Mouse (Mus musculus) T-helper 17 cell (primary cell): Measurements from ENCODE around the gene Slc25a17.

Experiments
- in situ Hi-C, 2 experiments: fragments of 300-600 bp; cut with MboI, MseI; formaldehyde crosslinking; loops; 1 replicate in 1 of 2; 2 replicates in 1 of 2; pipeline ENCODE4 v1.15.1; 2025; ENCODE audit warnings: high pct_unique_total_duplicates in 2 of 2

The Slc25a17 gene

GRCm38 (mm10) chr15:81360345-81361021 lies at the start of gene Slc25a17:
TSS of gene Slc25a17 (minus strand) at chr15:81360812.
- in situ Hi-C loops: loop anchor here in 1 of 2 experiments (10.0 kb wide), 1 partner anchor 274 kb away; no protein-coding TSS in a partner anchor

DNA sequence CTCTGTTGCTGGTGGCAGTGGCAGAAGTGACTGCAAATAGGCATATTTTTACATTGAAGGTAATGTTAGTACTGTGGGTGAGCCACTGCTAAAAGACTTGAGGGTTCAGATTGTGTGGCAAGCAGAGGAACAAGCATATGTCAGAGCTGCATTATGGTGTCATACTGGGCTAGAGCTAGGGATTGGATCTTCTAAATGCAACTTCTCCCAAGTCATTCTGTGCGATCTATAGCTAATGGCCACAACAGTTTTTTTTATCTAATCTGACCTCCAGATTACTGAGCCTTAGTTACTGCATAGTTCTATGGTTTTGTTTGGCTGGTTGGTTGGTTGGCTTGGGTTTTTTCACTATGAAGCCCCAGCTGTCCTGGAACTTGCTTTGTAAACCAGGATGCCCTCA lies 47.6 kb upstream of the Slc25a17 start, which contains the start of gene Dnajb7:
Gene Dnajb7, minus strand, starts transcription at position 101 of the 400 bp plus-strand sequence.
- in situ Hi-C loops: no loop called here

- in situ Hi-C loops: no loop called here
Observed at GRCm38 (mm10) chr15:81405008-81405407, 44.4 kb upstream of the Slc25a17 start.

DNA sequence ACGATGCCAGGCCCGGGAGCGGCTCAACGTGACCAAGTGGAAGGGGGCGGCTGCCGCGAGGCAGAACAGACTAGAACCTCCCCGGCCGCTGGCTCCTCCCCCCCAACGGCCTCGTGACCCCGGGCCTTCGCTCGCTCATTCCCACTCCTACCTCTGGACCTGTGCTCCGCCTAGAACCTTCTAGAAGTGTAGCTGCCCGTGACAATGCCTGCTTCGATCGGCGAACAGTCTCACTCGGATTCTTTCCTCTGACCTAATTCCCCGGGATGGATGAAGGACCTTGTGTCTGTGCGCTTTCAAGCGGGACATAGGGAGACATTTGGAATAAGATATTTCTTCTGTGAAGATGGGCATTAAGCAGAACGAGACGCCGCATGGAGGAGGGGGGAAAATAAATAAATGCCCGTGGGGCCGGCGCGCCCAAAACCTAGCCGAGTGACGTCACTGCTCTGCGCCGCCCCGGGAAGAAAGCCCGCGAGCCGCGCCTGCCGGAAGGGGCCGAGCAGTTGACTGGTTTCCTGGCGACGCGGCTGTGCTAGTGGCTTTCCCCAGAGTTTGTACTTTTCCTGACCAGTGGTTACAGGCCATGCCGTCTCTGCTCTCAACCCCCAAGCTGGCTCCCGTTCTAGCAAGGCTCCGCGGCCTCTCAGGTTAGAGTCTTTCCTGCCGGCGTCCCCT lies 39.2 kb upstream of the Slc25a17 start, which contains the start of the genes St13 and Xpnpep3:
Gene St13, minus strand, starts transcription at position 440 of the 678 bp plus-strand sequence.
Gene Xpnpep3, plus strand, starts transcription at position 501 of the 678 bp plus-strand sequence.
- in situ Hi-C loops: no loop called here

- in situ Hi-C loops: no loop called here
Observed at GRCm38 (mm10) chr15:81399297-81399637, 38.7 kb upstream of the Slc25a17 start.

GRCm38 (mm10) chr15:81398189-81398588 lies 37.6 kb upstream of the Slc25a17 start:
- in situ Hi-C loops: no loop called here

DNA sequence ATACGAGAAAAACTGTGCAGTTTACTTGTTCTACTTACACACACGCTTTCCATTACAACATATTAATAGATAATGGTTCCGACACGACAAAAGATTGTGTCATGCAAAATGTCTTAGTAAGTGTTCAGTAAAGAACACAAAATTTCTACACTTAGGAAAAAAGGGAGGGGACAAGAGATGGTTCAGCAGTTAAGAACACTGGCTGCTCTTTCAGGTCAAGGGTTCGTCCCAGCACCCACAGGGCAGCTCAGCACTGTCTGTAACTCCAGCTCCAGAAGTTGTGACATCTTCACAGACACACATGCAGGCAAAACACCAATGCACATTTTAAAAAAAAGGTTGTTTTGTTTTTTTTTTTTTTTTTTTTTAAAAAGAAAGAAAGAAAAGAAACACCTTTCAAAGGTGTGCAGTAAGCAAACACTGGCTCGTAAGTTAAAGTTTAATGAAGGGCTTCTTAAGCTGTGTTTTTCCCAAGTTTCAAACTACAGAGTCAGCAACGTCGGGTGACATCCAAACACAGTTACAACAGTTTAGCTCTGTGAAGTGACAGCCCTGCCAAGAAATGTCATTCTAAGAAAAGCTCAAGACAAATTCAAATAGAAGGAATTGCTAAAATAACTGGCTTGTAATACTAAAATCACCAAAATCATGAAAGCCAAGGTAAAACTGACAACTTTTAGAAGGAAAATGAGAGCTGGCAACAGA lies 33.8 kb upstream of the Slc25a17 start:
- in situ Hi-C loops: no loop called here

GRCm38 (mm10) chr15:81392997-81393396 lies 32.4 kb upstream of the Slc25a17 start:
- in situ Hi-C loops: no loop called here

DNA sequence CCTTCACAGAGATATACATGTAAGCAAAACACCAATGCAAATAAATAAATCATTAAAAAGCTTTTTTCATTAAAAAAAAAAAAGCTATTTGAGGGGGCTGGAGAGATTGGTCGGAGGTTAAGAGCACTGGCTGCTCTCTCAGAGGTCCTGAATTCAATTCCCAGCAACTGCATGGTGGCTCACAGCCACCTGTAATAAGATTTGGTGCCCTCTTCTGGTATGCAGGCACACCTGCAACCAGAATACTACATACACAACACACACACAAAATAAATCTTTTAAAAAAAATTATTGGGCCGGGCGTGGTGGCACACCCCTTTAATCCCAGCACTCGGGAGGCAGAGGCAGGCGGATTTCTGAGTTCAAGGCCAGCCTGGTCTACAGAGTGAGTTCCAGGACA lies 25.7 kb upstream of the Slc25a17 start:
- in situ Hi-C loops: no loop called here

DNA sequence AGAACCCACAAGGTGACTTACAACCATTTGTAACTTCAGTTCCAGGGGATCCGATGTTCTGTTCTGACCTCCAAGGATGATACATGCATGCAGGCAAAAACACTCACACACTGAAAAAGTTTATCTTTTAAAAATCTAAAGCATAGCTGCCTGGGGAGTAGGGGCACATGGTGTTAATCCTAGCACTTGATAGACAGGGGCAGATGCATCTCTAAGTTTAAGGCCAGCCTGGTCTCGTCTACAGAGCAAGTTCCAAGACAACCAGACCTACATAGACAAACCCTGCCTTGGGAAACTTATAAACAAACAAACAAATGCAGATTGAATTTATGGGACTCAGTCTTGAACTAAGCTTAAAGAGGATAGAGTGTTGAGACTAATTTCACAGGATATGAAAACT lies 18.2 kb upstream of the Slc25a17 start:
- in situ Hi-C loops: no loop called here

DNA sequence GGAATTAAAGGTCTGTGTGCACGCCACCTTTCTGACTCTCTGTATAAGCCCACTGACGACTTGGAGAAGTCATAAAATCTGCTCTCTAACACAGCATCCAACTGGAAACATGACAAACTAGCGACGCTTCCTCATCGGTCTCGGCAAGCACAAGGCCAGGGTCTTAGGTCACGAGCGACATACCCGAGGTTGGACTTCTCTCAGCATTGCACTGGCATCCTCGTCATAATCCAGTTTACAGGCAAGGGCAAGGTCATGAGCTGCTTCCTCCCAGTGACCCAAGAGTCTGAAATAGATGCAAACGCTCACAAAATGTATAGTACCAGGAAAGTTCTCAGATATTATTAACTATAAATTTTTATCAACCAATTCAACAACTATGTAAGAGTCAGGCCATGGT lies 14.0 kb upstream of the Slc25a17 start:
- in situ Hi-C loops: no loop called here

DNA sequence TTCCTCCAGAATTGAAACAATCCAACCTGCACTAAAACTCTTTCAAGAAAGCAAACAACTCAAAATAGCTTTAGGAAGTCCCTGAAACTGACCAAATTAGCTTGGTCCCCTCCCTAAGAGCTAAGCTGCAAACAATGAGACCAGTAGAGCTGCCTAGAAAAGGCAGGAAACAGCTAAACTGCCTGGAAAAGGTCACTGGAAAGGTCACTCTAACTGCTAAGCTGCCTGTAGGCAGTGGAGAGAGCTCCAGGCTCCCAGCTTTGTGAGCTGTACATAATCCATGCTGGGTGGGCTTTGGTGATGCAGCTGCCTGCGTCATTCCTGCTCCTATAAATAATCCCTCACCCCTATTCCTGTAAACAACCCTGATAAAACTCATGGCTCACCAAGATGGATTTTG lies 9.7 kb upstream of the Slc25a17 start:
- in situ Hi-C loops: no loop called here

DNA sequence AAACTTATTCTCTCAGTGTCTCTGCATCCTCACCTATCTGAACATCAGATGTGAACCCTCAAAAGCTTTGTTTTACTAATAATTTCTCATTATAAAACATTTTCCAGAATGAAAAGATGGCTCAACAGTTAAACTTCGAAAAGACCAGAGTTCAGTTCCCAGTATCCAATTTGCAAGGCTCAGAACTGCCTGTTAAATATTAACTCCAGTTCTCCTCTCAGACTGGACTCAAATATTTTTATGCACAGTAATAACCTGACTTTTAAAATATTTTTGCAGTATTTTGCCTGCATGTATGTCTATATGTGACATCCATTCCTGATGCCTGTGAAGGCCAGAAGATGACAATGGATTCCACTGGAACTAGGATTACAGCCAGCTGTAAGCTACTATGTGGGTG lies 8.0 kb upstream of the Slc25a17 start:
- in situ Hi-C loops: loop anchor here in 1 of 2 experiments (10.0 kb wide), 1 partner anchor 266 kb away; no protein-coding TSS in a partner anchor

- in situ Hi-C loops: loop anchor here in 1 of 2 experiments (10.0 kb wide), 1 partner anchor 269 kb away; no protein-coding TSS in a partner anchor
Observed at GRCm38 (mm10) chr15:81366241-81366640, 5.6 kb upstream of the Slc25a17 start.

DNA sequence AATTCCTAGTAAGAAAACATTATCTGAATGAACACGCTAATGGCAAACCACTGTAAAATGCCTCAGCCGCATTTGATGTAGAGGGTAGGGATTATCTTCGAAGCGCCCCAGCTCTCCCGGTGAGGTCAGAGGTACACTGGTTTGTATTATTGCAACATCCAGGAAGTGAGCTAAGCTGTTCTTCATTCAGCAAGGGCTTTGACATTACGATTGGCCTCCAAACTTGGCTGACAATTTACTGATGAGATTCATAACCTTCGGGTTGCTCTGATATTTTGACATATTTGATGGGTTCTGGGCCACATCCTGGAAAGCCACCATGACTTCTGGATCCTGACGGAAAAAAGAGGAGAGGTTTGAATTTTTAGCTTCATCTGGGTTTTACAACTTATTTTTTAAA lies 4.6 kb upstream of the Slc25a17 start:
- in situ Hi-C loops: loop anchor here in 1 of 2 experiments (10.0 kb wide), 1 partner anchor 270 kb away; no protein-coding TSS in a partner anchor

- in situ Hi-C loops: loop anchor here in 1 of 2 experiments (10.0 kb wide), 1 partner anchor 271 kb away; no protein-coding TSS in a partner anchor
Observed at GRCm38 (mm10) chr15:81364271-81364670, 3.7 kb upstream of the Slc25a17 start.

DNA sequence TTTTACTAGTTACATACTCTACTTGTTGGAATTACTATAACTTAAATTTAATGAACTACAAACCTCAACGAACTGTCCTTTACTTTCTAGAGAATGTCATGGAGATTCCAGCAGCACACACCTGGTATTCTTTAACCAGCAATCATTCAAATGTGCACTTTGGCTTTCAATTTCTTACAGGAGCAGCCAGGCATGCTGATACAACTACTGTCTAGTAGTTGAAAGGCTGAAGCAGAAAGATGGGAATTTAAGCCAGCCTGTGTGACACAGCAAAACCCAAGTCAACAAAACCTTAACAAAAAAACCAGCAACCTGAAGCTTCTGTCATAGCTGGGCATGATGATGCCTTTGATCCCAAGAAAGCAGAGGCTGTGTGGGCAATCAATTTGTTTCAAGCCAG lies 1.9 kb upstream of the Slc25a17 start:
- in situ Hi-C loops: loop anchor here in 1 of 2 experiments (10.0 kb wide), 1 partner anchor 272 kb away; no protein-coding TSS in a partner anchor

- in situ Hi-C loops: loop anchor here in 1 of 2 experiments (10.0 kb wide), 1 partner anchor 273 kb away; no protein-coding TSS in a partner anchor
Observed at GRCm38 (mm10) chr15:81361417-81362015, 904 bp upstream of the Slc25a17 start.

DNA sequence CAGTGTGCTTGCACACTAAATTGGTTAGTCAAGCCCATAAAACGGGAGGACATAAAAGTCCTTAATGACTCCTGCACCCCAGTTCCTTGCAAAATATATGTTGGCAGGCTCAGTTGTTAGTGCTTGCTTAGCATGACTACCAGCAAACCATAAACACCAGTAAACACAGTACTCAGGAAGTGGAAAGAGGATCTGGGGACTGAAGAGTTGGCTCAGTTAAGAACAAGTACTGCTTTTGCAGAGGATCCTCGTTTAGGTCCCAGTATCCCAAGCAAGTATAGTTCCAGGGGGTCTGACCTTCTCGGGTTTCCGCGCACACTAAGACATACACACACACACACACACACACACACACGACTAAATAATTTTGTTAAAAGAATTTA lies 401 bp upstream of the Slc25a17 start:
- in situ Hi-C loops: loop anchor here in 1 of 2 experiments (10.0 kb wide), 1 partner anchor 274 kb away; no protein-coding TSS in a partner anchor

- in situ Hi-C loops: loop anchor here in 1 of 2 experiments (10.0 kb wide), 1 partner anchor 1125 kb away; the partner anchor contains the start of genes AC140267.1 and Mief1
Observed at GRCm38 (mm10) chr15:81359421-81359820, 1.2 kb downstream of the Slc25a17 start.

DNA sequence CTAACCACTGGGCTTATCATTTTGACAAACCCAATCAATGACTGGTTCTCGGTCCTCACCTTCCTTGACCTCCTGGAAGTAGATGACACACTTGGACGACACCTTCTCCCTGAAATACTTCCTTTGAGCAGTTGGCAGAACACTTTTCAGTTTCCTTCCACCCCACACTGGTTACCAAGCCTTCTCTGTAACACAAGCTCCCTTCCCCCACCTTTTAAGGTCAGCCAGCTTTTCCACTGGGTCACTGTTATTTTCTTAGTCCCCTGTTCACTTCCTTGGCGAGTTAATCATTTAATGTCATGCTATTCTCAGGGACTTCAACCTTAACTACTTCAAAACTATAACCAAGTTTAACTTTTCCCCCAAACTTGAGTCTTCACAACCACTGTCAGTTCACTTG lies 1.7 kb downstream of the Slc25a17 start:
- in situ Hi-C loops: loop anchor here in 1 of 2 experiments (10.0 kb wide), 1 partner anchor 1124 kb away; the partner anchor contains the start of genes AC140267.1 and Mief1
